Mouse (Mus musculus) neural tube, embryonic 11.5 days (tissue): ENCODE results near the gene Natd1. TPM values are rescaled to one million over a fixed set of nuclear protein-coding genes. Genes with fewer than 3 reads are reported as not detected.
A peak's percentile ranks its signal among the peaks of the same experiment; 100 is the strongest.
"Not testable (repeated sequence)": the region's sequence is repeated elsewhere in the genome, so short reads cannot be mapped to it uniquely, and the experiment has no call there.

Source experiments
- ATAC-seq: fragments of 200-750 bp; cut with Nextera tagmentation; 2 replicates; pipeline ENCODE4 v1.8.0; 2017; ENCODE audit warnings: moderate number of reproducible peaks, mild to moderate bottlenecking, moderate TSS enrichment, moderate library complexity; ENCODE audit not compliant: insufficient read depth, low FRiP score, low TSS enrichment
- DNase-seq: peaks from one replicate; pipeline ENCODE4 v3.0.0-alpha.2; 2015; ENCODE audit warnings: low spot score
- H3K27ac ChIP-seq: fragments of 300-500 bp; sonication (generic); 2 replicates; pipeline ENCODE4 v1.5.1; 2014; ENCODE audit warnings: low read depth, mild to moderate bottlenecking, low read length
- H3K27me3 ChIP-seq: fragments of 300-500 bp; sonication (generic); 2 replicates; pipeline ENCODE4 v1.6.1; 2014; ENCODE audit warnings: mild to moderate bottlenecking, low read length, mixed read lengths; ENCODE audit not compliant: control insufficient read depth, insufficient read depth
- H3K36me3 ChIP-seq: fragments of 300-500 bp; sonication (generic); 2 replicates; pipeline ENCODE4 v1.6.1; 2014; ENCODE audit warnings: mild to moderate bottlenecking, low read length, moderate library complexity, mixed read lengths; ENCODE audit not compliant: control insufficient read depth, insufficient read depth
- H3K4me1 ChIP-seq: fragments of 300-500 bp; sonication (generic); 2 replicates; pipeline ENCODE4 v1.6.1; 2014; ENCODE audit warnings: low read length, mixed read lengths; ENCODE audit not compliant: control insufficient read depth, insufficient read depth
- H3K4me2 ChIP-seq: fragments of 300-500 bp; sonication (generic); 2 replicates; pipeline ENCODE4 v1.6.1; 2014; ENCODE audit warnings: low read depth, mild to moderate bottlenecking, moderate library complexity
- H3K4me3 ChIP-seq: fragments of 300-500 bp; sonication (generic); 2 replicates; pipeline ENCODE4 v1.5.1; 2014; ENCODE audit warnings: low read depth, low read length
- H3K9ac ChIP-seq: fragments of 300-500 bp; sonication (generic); 2 replicates; pipeline ENCODE4 v1.6.1; 2014; ENCODE audit warnings: mild to moderate bottlenecking, low read length
- H3K9me3 ChIP-seq: fragments of 300-500 bp; sonication (generic); 2 replicates; pipeline ENCODE4 v1.6.1; 2016; ENCODE audit warnings: low read length; ENCODE audit not compliant: control insufficient read depth
- WGBS: fragments of 180-500 bp; shearing (Covaris S2); extraction: QIAGEN DNeasy Blood & Tissue Kit; methylation state at CpG from one replicate; pipeline ENCODE4 v1.1.7; 2014; 5-methylcytosine and 5-hydroxymethylcytosine counted together
- polyA plus RNA-seq: library from polyadenylated mRNA; unstranded; fragments of >200 nt; fragmentation: Nextera tagmentation; extraction: Ambion mirVana; gene quantifications from 2 replicates; pipeline ENCODE4 v1.2.1, GENCODE M21; 2014

Gene Natd1
- polyA plus RNA-seq, 1 experiment from 2014 or later: 29.7 TPM

DNA sequence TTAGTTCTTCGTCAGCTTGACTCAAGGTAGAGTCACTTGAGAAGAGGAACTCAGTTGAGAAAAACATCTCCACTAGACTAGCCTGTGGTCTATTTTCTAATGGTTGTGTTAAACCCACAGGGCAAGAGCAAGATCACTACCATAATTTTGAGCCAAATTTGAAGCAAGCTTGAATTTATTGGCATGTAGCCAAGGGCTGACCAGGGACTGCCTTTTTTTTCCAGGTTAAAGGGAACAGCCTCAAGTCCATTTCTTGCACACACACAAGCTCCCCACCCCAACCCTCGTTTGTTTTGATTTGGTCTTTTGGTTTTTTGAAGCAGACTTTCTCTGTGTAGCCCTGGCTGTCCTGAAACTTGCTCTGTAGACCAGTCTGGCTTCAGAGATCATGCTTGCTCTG, 24.7 kb downstream of the Natd1 start:
- 71% methylated on average over 2 of the region's 2 CpGs for WGBS
- no peak for ATAC-seq

DNA sequence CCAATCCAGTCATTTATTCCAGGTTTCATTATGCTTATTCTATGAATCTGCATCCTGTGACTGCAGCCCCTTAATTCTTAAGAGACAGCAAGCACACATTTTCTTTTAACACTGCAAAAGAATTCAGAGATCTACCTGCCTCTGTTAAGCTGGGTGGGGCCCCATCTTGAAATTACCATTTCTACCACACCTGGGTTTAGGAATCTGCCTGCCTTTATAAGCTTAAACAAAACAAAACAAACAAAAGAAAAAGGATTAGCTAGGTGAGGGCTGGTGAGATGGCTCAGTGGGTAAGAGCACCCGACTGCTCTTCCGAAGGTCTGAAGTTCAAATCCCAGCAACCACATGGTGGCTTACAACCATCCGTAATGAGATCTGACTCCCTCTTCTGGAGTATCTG, 27.6 kb downstream of the Natd1 start:
- not testable (repeated sequence) for H3K9me3 ChIP-seq, H3K4me3 ChIP-seq, ATAC-seq, H3K4me2 ChIP-seq, DNase-seq, H3K36me3 ChIP-seq, H3K4me1 ChIP-seq, H3K27me3 ChIP-seq, H3K9ac ChIP-seq, H3K27ac ChIP-seq
- WGBS: 84% methylated on average over 2 of the region's 3 CpGs

More for the DNA sequence above, 24.7 kb downstream of the Natd1 start:
- Histone ChIP-seq H3K27me3 (no peaks in the 10 kb centered on the region), H3K27ac (no peak overlapping the region), H3K4me2 (no peak overlapping the region), H3K9me3 (no peaks in the 10 kb centered on the region), H3K4me1 (no peaks in the 10 kb centered on the region), H3K4me3 (no peak overlapping the region), H3K9ac (no peak overlapping the region), H3K36me3 (no peaks in the 10 kb centered on the region)
- no peak for DNase-seq

DNA sequence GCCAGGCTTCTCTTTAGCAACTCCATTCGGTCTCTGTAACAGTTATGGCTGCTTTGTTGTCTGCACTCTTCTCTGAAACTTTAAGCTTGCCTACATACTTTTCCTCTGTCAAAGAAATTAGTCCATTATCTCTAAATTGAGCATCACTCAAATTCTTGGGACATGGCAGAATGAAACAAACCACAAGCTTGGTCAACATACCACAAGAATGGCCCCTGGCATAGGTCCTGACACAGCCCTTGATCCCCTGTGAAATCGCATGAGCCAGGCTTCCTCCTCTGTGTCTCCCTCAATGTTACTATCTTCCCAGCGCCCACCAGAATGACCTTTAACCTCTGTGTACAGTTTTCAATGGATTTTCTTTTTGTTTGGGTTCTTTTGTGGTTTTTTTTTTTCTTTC, 32.2 kb downstream of the Natd1 start:
- 75% methylated on average over 3 of the region's 3 CpGs for WGBS
- Histone ChIP-seq H3K27me3 (no peaks in the 10 kb centered on the region), H3K4me2 (no peak overlapping the region), H3K27ac (no peak overlapping the region), H3K9ac (no peak overlapping the region), H3K36me3 (no peaks in the 10 kb centered on the region), H3K9me3 (no peaks in the 10 kb centered on the region), H3K4me1 (no peaks in the 10 kb centered on the region), H3K4me3 (no peak overlapping the region)
- ATAC-seq (no peak), DNase-seq (no peak)

DNA sequence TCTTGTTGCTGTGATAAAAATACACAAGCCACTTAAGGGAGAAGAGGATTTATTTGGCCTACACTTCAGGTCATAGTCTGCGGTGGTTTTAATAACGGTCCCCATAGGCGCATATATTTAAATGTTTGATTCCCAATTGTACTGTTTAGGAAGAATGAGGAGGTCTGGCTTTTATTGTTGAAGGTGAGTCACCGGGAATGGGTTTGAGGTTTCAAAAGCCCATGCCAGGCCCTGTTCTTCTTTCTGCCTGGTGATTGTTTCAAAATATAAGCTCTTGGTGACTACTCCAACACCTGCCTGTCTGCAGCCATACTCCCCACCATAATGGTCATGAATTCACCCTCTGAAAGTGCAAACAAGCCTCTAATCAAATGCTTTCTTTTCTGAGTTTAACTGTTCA, 34.0 kb downstream of the Natd1 start:
- peaks cover 7% of the 10 kb centered on the region for H3K4me1 ChIP-seq
- H3K4me3 ChIP-seq: no peak overlapping the region
- H3K9me3 ChIP-seq: no peaks in the 10 kb centered on the region
- H3K36me3 ChIP-seq: no peaks in the 10 kb centered on the region
- ATAC-seq (no peak), DNase-seq (no peak)
- no peaks in the 10 kb centered on the region for H3K27me3 ChIP-seq
- H3K27ac ChIP-seq: no peak overlapping the region
- H3K9ac ChIP-seq: no peak overlapping the region
- no peak overlapping the region for H3K4me2 ChIP-seq
- WGBS: 93% methylated on average over 4 of the region's 4 CpGs

DNA sequence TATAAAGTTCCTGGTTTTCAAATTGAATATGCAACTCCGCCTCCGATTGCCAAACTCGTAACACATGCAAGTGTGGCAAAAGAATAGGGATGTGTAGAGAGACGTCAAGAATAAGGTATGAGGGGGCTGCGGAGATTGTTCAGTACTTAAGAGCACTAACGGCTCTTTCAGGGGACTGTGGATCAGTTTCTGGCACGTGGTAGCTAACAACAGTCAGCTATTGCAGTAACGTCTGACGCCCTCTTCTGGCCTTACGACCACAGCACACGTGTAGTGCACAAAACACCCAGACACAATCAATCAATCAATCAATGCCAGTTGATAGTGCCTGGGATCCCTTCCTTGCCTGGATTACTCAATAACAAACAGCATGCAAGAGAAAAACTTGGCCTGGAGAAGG, 35.1 kb downstream of the Natd1 start:
- Histone ChIP-seq H3K27ac (peak overlapping the region; percentile 72; the same call in 1 of the 2 replicates), H3K9ac (peak overlapping the region; percentile 87), H3K4me1 (peaks cover 7% of the 10 kb centered on the region), H3K4me2 (peak overlapping the region; percentile 68), H3K4me3 (peak overlapping the region; percentile 99), H3K36me3 (no peaks in the 10 kb centered on the region), H3K27me3 (no peaks in the 10 kb centered on the region), H3K9me3 (no peaks in the 10 kb centered on the region)
- DNase-seq (peak; percentile 63), ATAC-seq (no peak)
- 2% methylated on average over 11 of the region's 11 CpGs for WGBS

DNA sequence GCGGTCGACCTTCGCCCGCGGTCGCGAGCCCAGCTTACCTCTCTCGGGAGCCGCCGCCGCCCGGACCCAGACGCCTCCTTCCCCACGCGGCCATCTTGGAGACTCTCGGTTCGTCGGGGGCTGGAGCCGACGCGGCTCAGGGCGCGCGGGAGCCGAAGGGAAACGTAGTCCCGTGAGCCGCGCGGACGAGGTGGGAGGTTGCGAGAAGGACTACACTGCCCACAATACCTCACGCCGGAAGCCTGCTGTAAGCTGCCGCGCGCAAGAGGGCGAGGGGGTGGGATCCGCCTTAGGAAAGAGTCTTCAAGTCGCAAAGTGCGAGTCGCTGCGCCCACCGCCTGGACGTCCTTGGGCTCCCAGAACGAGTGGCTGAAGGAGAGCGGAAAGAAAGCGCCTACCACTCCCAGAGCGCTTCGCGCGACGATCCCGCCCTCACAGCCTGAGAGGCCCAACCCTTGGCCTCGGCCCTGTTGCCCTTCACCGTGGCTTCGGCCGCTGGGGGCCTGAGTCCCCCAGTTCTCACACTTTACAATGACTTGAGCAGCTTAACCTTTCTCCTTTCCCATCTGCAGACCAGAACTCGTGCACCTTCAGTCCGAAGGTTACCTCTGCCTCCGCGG, 35.8 kb downstream of the Natd1 start, which contains the start of gene Tmem11:
Tmem11 (minus strand) TSS at position 598 of the 620 bp plus-strand sequence.
- ATAC-seq: peak; percentile 98
- under 1% methylated on average over 60 of the region's 62 CpGs for WGBS
- no peaks in the 10 kb centered on the region for H3K36me3 ChIP-seq
- peak; percentile 97 for DNase-seq
- peak within 1 kb of the TSS; percentile 72 for H3K27ac ChIP-seq
- H3K27me3 ChIP-seq: no peaks in the 10 kb centered on the region
- peak within 1 kb of the TSS; percentile 99 for H3K4me3 ChIP-seq
- peak within 1 kb of the TSS; percentile 68 for H3K4me2 ChIP-seq
- H3K4me1 ChIP-seq: peaks cover 7% of the 10 kb centered on the region
- H3K9ac ChIP-seq: peak within 1 kb of the TSS; percentile 87
- no peaks in the 10 kb centered on the region for H3K9me3 ChIP-seq

DNA sequence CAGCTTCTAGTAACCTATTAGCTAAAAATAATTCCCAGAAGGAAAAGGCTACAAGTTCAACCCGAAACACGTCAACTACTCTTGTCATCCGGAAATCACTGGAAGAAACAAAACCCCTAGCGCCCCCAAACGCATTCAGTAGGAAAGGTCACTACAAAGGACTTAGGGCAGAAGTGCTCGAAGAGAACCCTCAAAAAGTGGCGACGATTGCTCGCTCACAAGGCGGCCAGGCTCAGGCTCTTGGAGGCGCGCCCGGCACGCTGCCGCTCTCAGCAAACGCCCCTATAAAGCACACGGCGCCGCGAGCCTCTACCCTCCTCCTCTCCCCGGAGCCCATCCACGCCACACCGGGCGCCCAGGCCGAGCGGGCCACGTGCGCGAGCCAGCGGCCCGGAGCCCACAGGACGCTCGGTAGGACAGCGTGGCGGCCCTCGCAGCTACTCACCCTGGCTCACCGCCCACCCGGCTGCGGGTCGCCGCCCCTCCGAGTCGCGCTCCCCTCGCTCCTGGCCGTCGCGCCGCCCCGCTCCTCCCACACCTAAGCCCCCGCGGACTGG, 36.4 kb downstream of the Natd1 start:
- Histone ChIP-seq H3K4me2 (peak overlapping the region; percentile 68), H3K4me3 (peak overlapping the region; percentile 99), H3K27me3 (no peaks in the 10 kb centered on the region), H3K9me3 (no peaks in the 10 kb centered on the region), H3K4me1 (peaks cover 7% of the 10 kb centered on the region), H3K9ac (peak overlapping the region; percentile 87), H3K36me3 (no peaks in the 10 kb centered on the region), H3K27ac (peak overlapping the region; percentile 72)
- ATAC-seq: peak; percentile 54
- WGBS: 0% methylated on average over 46 of the region's 52 CpGs
- peak; percentile 59 for DNase-seq

DNA sequence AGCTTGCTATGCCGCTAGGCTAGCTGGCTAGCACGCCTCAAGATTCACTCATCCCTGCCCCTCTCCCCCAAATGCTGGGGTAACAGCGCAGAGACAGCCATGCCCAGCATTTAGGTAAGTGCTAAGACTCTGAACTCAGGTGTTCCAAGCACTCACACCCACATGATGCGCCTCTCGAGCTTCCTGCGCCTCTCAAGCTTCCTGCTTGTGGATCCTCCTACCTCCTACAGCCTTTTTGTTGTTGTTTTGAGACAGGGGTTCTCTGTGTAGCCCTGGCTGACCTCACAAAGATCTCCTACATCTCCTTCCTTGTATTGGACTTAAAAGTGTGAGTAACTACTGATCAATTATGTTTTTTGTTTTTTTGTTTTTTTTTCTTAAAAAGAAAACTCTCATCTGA, 41.4 kb downstream of the Natd1 start:
- no peak overlapping the region for H3K27ac ChIP-seq
- no peaks in the 10 kb centered on the region for H3K9me3 ChIP-seq
- H3K4me3 ChIP-seq: no peak overlapping the region
- H3K4me1 ChIP-seq: peaks cover 7% of the 10 kb centered on the region
- no peaks in the 10 kb centered on the region for H3K27me3 ChIP-seq
- no peak overlapping the region for H3K9ac ChIP-seq
- ATAC-seq: no peak
- DNase-seq: no peak
- H3K36me3 ChIP-seq: no peaks in the 10 kb centered on the region
- WGBS: 91% methylated on average over 6 of the region's 6 CpGs
- H3K4me2 ChIP-seq: no peak overlapping the region

DNA sequence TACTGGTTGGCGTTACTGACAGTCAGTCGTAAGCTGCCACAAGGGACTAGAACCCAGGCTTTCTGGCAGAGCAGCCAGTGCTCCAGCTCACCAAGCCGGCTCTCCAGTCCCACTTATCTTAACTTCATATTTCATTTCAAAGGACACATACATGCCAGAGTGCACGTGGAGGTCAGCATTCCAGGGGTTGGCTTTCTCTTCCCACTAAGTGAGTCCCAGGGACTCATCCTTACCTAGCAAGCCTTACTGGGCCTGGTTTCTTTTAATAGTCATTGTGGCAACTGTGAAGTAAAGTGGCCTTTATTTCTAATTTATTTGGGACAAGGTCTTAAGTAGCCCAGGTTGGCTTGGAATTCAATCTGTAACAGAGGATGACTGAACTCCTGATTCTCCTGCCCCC, 43.1 kb downstream of the Natd1 start:
- no peak overlapping the region for H3K27ac ChIP-seq
- H3K4me3 ChIP-seq: no peak overlapping the region
- ATAC-seq (no peak), DNase-seq (no peak)
- H3K4me1 ChIP-seq: no peaks in the 10 kb centered on the region
- H3K27me3 ChIP-seq: no peaks in the 10 kb centered on the region
- no peak overlapping the region for H3K4me2 ChIP-seq
- H3K9me3 ChIP-seq: no peaks in the 10 kb centered on the region
- 88% methylated on average over 4 of the region's 4 CpGs for WGBS
- no peaks in the 10 kb centered on the region for H3K36me3 ChIP-seq
- H3K9ac ChIP-seq: no peak overlapping the region
